Mouse (Mus musculus) olfactory bulb, adult 2 months (tissue): ENCODE results near the gene Dynlt1a. TPM values are rescaled to one million over a fixed set of nuclear protein-coding genes. Genes with fewer than 3 reads are reported as not detected.
A peak's percentile ranks its signal among the peaks of the same experiment; 100 is the strongest.
"Not testable (repeated sequence)": the region's sequence is repeated elsewhere in the genome, so short reads cannot be mapped to it uniquely, and the experiment has no call there.

Source experiments
- H3K27ac ChIP-seq: fragments of 200-500 bp; 2 replicates; pipeline ENCODE4 v1.5.1; 2012; ENCODE audit warnings: low read depth, low read length; ENCODE audit not compliant: insufficient read depth
- H3K4me1 ChIP-seq: fragments of 200-500 bp; 2 replicates; pipeline ENCODE4 v1.6.1; 2012; ENCODE audit warnings: low read length; ENCODE audit not compliant: control insufficient read depth, insufficient read depth
- H3K4me3 ChIP-seq: fragments of 200-500 bp; 2 replicates; pipeline ENCODE4 v1.5.1; 2012; ENCODE audit warnings: mild to moderate bottlenecking, low read depth, low read length, moderate library complexity; ENCODE audit not compliant: insufficient read depth
- WGBS: fragments of 180-500 bp; shearing (Covaris S2); methylation state at CpG from one replicate; pipeline ENCODE4 v1.1.7; 2018; 5-methylcytosine and 5-hydroxymethylcytosine counted together
- polyA plus RNA-seq: library from polyadenylated mRNA; stranded (reverse); fragments of >200 nt; gene quantifications from 2 replicates; pipeline ENCODE4 v1.2.4, GENCODE M21; 2012; ENCODE audit warnings: low replicate concordance; ENCODE audit not compliant: missing spikeins, insufficient read depth, insufficient read length

The Dynlt1a gene
- polyA plus RNA-seq = not detected in 2 replicates

GRCm38 (mm10) chr17:6317339-6317985 is at the start of gene Dynlt1a:
Gene Dynlt1a (minus strand): TSS chr17:6317500.
- peak within 1 kb of the TSS; percentile 52 for H3K4me3 ChIP-seq
- H3K4me1 ChIP-seq, H3K27ac ChIP-seq: not testable (repeated sequence)
- 4% methylated on average over 23 of the region's 23 CpGs for WGBS

GRCm38 (mm10) chr17:6355256-6355655 is 38.0 kb upstream of the Dynlt1a start:
- not testable (repeated sequence) for H3K4me1 ChIP-seq, H3K27ac ChIP-seq, H3K4me3 ChIP-seq
- 95% methylated on average over 10 of the region's 10 CpGs for WGBS

GRCm38 (mm10) chr17:6342606-6343294 is 25.4 kb upstream of the Dynlt1a start:
- not testable (repeated sequence) for H3K4me3 ChIP-seq, H3K27ac ChIP-seq
- WGBS = no CpG with 5 or more reads among the region's 12 CpGs

GRCm38 (mm10) chr17:6328997-6329396 is 11.7 kb upstream of the Dynlt1a start:
- not testable (repeated sequence) for H3K4me3 ChIP-seq, H3K27ac ChIP-seq, H3K4me1 ChIP-seq
- WGBS = 81% methylated on average over 4 of the region's 4 CpGs

More at GRCm38 (mm10) chr17:6342606-6343294, 25.4 kb upstream of the Dynlt1a start:
- not testable (repeated sequence) for H3K4me1 ChIP-seq

GRCm38 (mm10) chr17:6327554-6327953 is 10.3 kb upstream of the Dynlt1a start:
- WGBS = 96% methylated on average over 7 of the region's 7 CpGs
- not testable (repeated sequence) for H3K4me1 ChIP-seq, H3K27ac ChIP-seq, H3K4me3 ChIP-seq

- H3K4me3 ChIP-seq, H3K4me1 ChIP-seq, H3K27ac ChIP-seq: not testable (repeated sequence)
- WGBS = 75% methylated on average over 6 of the region's 6 CpGs
Measured at GRCm38 (mm10) chr17:6325543-6325942, 8.2 kb upstream of the Dynlt1a start.

- not testable (repeated sequence) for H3K4me1 ChIP-seq, H3K4me3 ChIP-seq, H3K27ac ChIP-seq
- WGBS = 60% methylated on average over 10 of the region's 10 CpGs
Measured at GRCm38 (mm10) chr17:6325021-6325420, 7.7 kb upstream of the Dynlt1a start.

GRCm38 (mm10) chr17:6321778-6322101 is 4.4 kb upstream of the Dynlt1a start:
- not testable (repeated sequence) for H3K27ac ChIP-seq, H3K4me1 ChIP-seq, H3K4me3 ChIP-seq
- WGBS = no CpG with 5 or more reads among the region's 10 CpGs

- 3% methylated on average over 18 of the region's 60 CpGs for WGBS
Measured at GRCm38 (mm10) chr17:6321081-6321777, 3.9 kb upstream of the Dynlt1a start.

GRCm38 (mm10) chr17:6316379-6317126 is 747 bp downstream of the Dynlt1a start:
- not testable (repeated sequence) for H3K27ac ChIP-seq
- whole genome bisulfite sequencing = 2% methylated on average over 38 of the region's 38 CpGs

More at GRCm38 (mm10) chr17:6321081-6321777, 3.9 kb upstream of the Dynlt1a start:
- not testable (repeated sequence) for H3K4me1 ChIP-seq, H3K27ac ChIP-seq
- H3K4me3 ChIP-seq = peak overlapping the region; percentile 37

GRCm38 (mm10) chr17:6315706-6316105 is 1.6 kb downstream of the Dynlt1a start:
- H3K4me1 ChIP-seq, H3K27ac ChIP-seq, H3K4me3 ChIP-seq: not testable (repeated sequence)
- 65% methylated on average over 4 of the region's 4 CpGs for WGBS

More at GRCm38 (mm10) chr17:6316379-6317126, 747 bp downstream of the Dynlt1a start:
- H3K4me1 ChIP-seq = not testable (repeated sequence)
- peak overlapping the region; percentile 52 for H3K4me3 ChIP-seq

GRCm38 (mm10) chr17:6314493-6314892 is 2.8 kb downstream of the Dynlt1a start:
- not testable (repeated sequence) for H3K4me1 ChIP-seq, H3K4me3 ChIP-seq, H3K27ac ChIP-seq
- WGBS = 84% methylated on average over 2 of the region's 3 CpGs

- H3K4me1 ChIP-seq, H3K4me3 ChIP-seq, H3K27ac ChIP-seq: not testable (repeated sequence)
- 72% methylated on average over 3 of the region's 3 CpGs for WGBS
Measured at GRCm38 (mm10) chr17:6312755-6313154, 4.5 kb downstream of the Dynlt1a start.

GRCm38 (mm10) chr17:6311716-6312115 is 5.6 kb downstream of the Dynlt1a start:
- 96% methylated on average over 7 of the region's 7 CpGs for WGBS
- H3K4me1 ChIP-seq, H3K4me3 ChIP-seq, H3K27ac ChIP-seq: not testable (repeated sequence)
